Mouse (Mus musculus) left cerebral cortex, adult 6 months (tissue): ENCODE results near the gene Mef2a. TPM values are rescaled to one million over a fixed set of nuclear protein-coding genes. Genes with fewer than 3 reads are reported as not detected.

Experiments
- long read RNA-seq, 2 experiments: library from polyadenylated mRNA; unstranded; transcript quantifications; one replicate each; pipeline ENCODE4 v2.0.0; 2019 to 2020
- polyA plus RNA-seq: library from polyadenylated mRNA; unstranded; fragments of <200 nt; fragmentation: Nextera tagmentation; gene quantifications from 2 replicates; pipeline ENCODE4 v1.2.3, GENCODE M21; 2021

The Mef2a gene
- polyA plus RNA-seq, result 57.3 and 67.9 TPM in 2 replicates
- long read RNA-seq, experiment 1, full-length matches to known transcripts, result 104 of 282 reads
- long read RNA-seq, experiment 1, partial matches to known transcripts, result 88 of 282 reads
- long read RNA-seq, experiment 1, other reads (novel, unspliced or antisense), result 90 of 282 reads
- long read RNA-seq, experiment 2, full-length matches to known transcripts, result 26 of 127 reads
- long read RNA-seq, experiment 2, partial matches to known transcripts, result 42 of 127 reads
- long read RNA-seq, experiment 2, other reads (novel, unspliced or antisense), result 59 of 127 reads

DNA sequence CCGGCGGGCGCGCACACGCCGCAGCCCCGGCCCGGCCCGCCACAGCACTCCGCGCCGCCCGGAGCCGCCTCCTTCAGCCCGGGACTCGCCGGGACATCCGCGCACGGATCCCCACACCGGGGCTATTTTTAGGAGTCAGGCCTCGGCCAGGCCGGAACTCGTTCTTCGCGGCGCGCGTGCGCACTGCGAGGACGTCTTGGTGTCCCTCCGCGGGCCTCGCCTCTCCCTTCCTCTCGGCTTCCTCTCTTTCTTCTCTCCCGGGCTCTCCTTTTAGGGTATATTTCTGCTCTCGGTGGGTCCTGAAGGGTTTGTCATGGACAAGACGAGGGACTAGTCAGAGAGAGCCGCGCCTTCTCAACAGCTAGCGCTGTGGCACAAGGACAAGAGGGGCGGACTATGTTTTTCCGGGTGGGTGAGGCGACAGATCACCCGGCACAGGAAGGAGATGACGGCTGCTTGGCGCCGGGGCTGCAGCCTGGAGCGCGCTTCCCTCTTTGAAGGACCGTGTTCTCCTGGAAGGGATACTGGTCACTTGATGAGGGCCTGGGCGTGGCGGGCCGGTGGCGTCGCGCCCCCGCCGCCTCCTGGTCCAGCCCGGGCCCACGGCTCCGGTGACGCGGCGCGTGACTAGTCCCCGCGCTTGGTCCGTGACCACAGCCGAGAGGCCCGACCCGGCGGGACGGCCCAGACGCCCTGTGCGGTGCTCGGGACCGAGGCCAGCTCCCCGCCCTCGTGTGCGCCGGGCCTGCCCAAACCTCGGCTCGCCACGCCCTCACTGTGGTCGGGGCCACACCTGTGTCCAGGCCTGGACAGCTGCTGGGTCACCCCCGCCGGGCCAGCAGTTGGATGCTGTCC lies at the start of gene Mef2a:
TSS of gene Mef2a (minus strand) at position 130 of the 855 bp plus-strand sequence.

DNA sequence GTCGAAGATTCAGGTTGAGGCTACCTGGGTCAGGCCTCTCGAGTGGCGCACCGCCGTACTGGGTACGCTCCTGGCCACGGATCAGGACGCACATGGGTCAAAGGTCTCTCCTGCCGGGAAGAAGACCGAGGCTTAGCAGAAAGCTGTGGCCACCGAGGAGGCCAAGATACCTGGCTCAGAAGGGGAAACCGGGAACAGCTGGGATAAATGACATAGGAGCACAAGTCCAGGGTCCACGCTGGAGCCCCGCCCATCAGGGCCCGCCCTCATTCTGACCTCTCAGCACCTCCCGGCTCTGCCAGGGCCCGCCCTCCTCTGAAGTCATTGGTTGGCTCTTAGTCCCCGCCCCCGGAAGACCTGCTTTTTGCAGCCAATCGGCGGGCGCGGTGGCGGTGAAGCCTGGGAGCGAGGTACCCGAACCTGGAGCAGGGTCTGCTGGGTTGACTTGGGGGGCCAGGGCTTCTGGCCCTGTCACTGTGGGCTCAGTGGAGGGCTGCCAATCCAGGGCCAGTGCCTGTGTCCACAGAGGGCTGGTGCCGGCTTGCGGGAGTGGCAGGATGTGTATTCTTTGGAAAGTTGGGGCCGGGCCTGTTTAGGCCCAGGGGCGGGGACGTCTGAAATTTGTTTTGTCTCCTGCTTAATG lies 150.3 kb downstream of the Mef2a start, which contains the start of gene Lysmd4:
TSS of gene Lysmd4 (plus strand) at position 325 of the 643 bp plus-strand sequence.

Other genes with a start within 250 kb of the Mef2a start
- 74.0 and 85.9 TPM in 2 replicates for gene Lysmd4, start 150.3 kb downstream of the Mef2a start, polyA plus RNA-seq